In the genomic region with DNA sequence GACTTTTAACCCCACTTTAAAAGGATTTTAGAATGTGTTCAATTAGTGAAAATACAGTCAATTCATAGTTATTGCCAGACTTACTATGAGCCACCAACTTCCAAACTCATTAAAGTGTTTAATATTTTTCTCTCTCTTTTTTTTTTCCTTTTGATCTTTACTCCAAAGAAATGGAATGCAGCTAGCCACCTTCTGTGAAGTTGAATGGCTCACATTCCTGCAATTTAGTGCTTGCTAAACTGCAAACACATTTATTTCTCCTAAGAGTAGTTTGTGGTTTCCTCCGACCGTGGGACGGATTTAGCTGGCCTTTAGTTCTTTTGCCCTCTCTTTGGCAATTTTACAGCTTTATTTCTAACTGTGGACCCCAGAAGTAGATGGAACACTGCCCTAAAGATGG, we compare ENCODE assay signal across 35 mouse cellular contexts. TPM values are rescaled to one million over a fixed set of nuclear protein-coding genes. Genes with fewer than 3 reads are reported as not detected.
DNase-seq lines count a peak whose midpoint lies in the region; ATAC-seq lines count a peak whose summit lies in the region.
"Had no signal": no experiment of that assay in that cellular context is flagged by ENCODE, and none has a peak within 500 bp of the region (broad histone marks: within the 10 kb centered on the region; RNA-seq: fewer than 3 reads in every experiment).

No protein-coding gene starts in this region.

- no peaks in the 10 kb centered on the region for H3K27me3 ChIP-seq in embryonic facial prominence, embryonic 14.5 days (replicated peaks; ENCODE audit: control insufficient read depth, insufficient read depth, low read length)
- no peaks in the 10 kb centered on the region for H3K27me3 ChIP-seq in embryonic facial prominence, embryonic 10.5 days (replicated peaks; ENCODE audit: low read depth, poor library complexity, severe bottlenecking)
- H3K27me3 ChIP-seq in lung, embryonic 15.5 days = no peaks in the 10 kb centered on the region
- H3K27me3 ChIP-seq in limb, embryonic 10.5 days (ENCODE audit: low read depth, poor library complexity, severe bottlenecking) = no peaks in the 10 kb centered on the region
- H3K27me3 ChIP-seq in limb, embryonic 15.5 days = no peaks in the 10 kb centered on the region
- H3K27me3 ChIP-seq: CH12.LX; embryonic facial prominence, embryonic 15.5 days; forebrain, embryonic 13.5 days; heart, embryonic 12.5 days; hindbrain, embryonic 13.5 days; megakaryocyte, embryonic 14.5 days; midbrain, embryonic 12.5 days; neural tube, embryonic 12.5 days had no signal

- H3K4me3 ChIP-seq in embryonic facial prominence, embryonic 14.5 days (ENCODE audit: low read depth, low read length) = no peak overlapping the region
- H3K4me3 ChIP-seq in embryonic facial prominence, embryonic 10.5 days = no peak overlapping the region
- H3K4me3 ChIP-seq in lung, embryonic 15.5 days = no peak overlapping the region
- H3K4me3 ChIP-seq in limb, embryonic 10.5 days = no peak overlapping the region
- H3K4me3 ChIP-seq in limb, embryonic 15.5 days = no peak overlapping the region
- H3K4me3 ChIP-seq: embryonic facial prominence, embryonic 15.5 days; forebrain, embryonic 13.5 days; heart, adult 2 months; heart, embryonic 12.5 days; hindbrain, embryonic 13.5 days; megakaryocyte, embryonic 14.5 days; midbrain, embryonic 12.5 days; myocyte; neural tube, embryonic 12.5 days had no signal

- H3K9ac ChIP-seq in embryonic facial prominence, embryonic 14.5 days (ENCODE audit: low read depth, low read length) = no peak overlapping the region
- H3K9ac ChIP-seq in lung, embryonic 15.5 days = no peak overlapping the region
- no peak overlapping the region for H3K9ac ChIP-seq in limb, embryonic 15.5 days
- H3K9ac ChIP-seq: embryonic facial prominence, embryonic 15.5 days; forebrain, embryonic 13.5 days; heart, embryonic 12.5 days; hindbrain, embryonic 13.5 days; liver, embryonic 14.5 days; midbrain, embryonic 12.5 days; neural tube, embryonic 12.5 days had no signal

- no peaks in the 10 kb centered on the region for H3K36me3 ChIP-seq in embryonic facial prominence, embryonic 14.5 days (ENCODE audit: control insufficient read depth, insufficient read depth, low read length)
- no peaks in the 10 kb centered on the region for H3K36me3 ChIP-seq in embryonic facial prominence, embryonic 10.5 days (replicated peaks)
- H3K36me3 ChIP-seq in lung, embryonic 15.5 days = no peaks in the 10 kb centered on the region
- H3K36me3 ChIP-seq in limb, embryonic 10.5 days = no peaks in the 10 kb centered on the region
- no peaks in the 10 kb centered on the region for H3K36me3 ChIP-seq in limb, embryonic 15.5 days
- H3K36me3 ChIP-seq: embryonic facial prominence, embryonic 15.5 days; heart, embryonic 12.5 days; hindbrain, embryonic 13.5 days; midbrain, embryonic 12.5 days; neural tube, embryonic 12.5 days had no signal

- no peak for ATAC-seq in embryonic facial prominence, embryonic 14.5 days (ENCODE audit: low read depth)
- ATAC-seq in lung, embryonic 15.5 days (ENCODE audit: borderline replicate concordance, extremely low read depth, low FRiP score, low TSS enrichment) = no peak
- ATAC-seq in limb, embryonic 15.5 days (ENCODE audit: insufficient number of reproducible peaks, low FRiP score, low TSS enrichment, low read depth) = no peak
- ATAC-seq in megakaryocyte progenitor cell, adult 5-6 weeks (replicated peaks; ENCODE audit: poor library complexity) = no peak
- ATAC-seq: forebrain, embryonic 13.5 days; intestine, embryonic 16.5 days had no signal

- H3K9me3 ChIP-seq in embryonic facial prominence, embryonic 14.5 days (ENCODE audit: control insufficient read depth, low read length) = no peaks in the 10 kb centered on the region
- H3K9me3 ChIP-seq in embryonic facial prominence, embryonic 10.5 days = no peaks in the 10 kb centered on the region
- no peaks in the 10 kb centered on the region for H3K9me3 ChIP-seq in lung, embryonic 15.5 days
- no peaks in the 10 kb centered on the region for H3K9me3 ChIP-seq in limb, embryonic 10.5 days (replicated peaks)
- no peaks in the 10 kb centered on the region for H3K9me3 ChIP-seq in limb, embryonic 15.5 days
- H3K9me3 ChIP-seq: embryonic facial prominence, embryonic 15.5 days; forebrain, embryonic 13.5 days; heart, embryonic 12.5 days; hindbrain, embryonic 13.5 days; midbrain, embryonic 12.5 days; neural tube, embryonic 12.5 days had no signal

- H3K4me2 ChIP-seq in embryonic facial prominence, embryonic 14.5 days (ENCODE audit: low read depth, low read length) = no peak overlapping the region
- H3K4me2 ChIP-seq in lung, embryonic 15.5 days = no peak overlapping the region
- H3K4me2 ChIP-seq in limb, embryonic 15.5 days = no peak overlapping the region
- H3K4me2 ChIP-seq: embryonic facial prominence, embryonic 15.5 days; forebrain, embryonic 13.5 days; heart, embryonic 12.5 days; hindbrain, embryonic 13.5 days; midbrain, embryonic 12.5 days; neural tube, embryonic 12.5 days had no signal

- peaks cover 12% of the 10 kb centered on the region for H3K4me1 ChIP-seq in embryonic facial prominence, embryonic 14.5 days (ENCODE audit: control insufficient read depth, insufficient read depth, low read length)
- peaks cover 23% of the 10 kb centered on the region for H3K4me1 ChIP-seq in embryonic facial prominence, embryonic 10.5 days
- peaks cover 31% of the 10 kb centered on the region for H3K4me1 ChIP-seq in lung, embryonic 15.5 days
- peaks cover 36% of the 10 kb centered on the region for H3K4me1 ChIP-seq in limb, embryonic 10.5 days
- peaks cover 24% of the 10 kb centered on the region for H3K4me1 ChIP-seq in limb, embryonic 15.5 days

- DNase-seq in embryonic facial prominence, embryonic 14.5 days (ENCODE audit: low spot score) = no peak
- no peak for DNase-seq in embryonic facial prominence, embryonic 10.5 days (ENCODE audit: low spot score)
- DNase-seq in lung, postnatal 36 days = no peak
- no peak for DNase-seq in limb, embryonic 10.5 days (ENCODE audit: low spot score)
- DNase-seq in gastrocnemius, postnatal 4 days (ENCODE audit: low spot score in 2 of 2) = no peak
- DNase-seq: adrenal gland, postnatal 10 days; cerebellum, adult 11 months; cerebellum, adult 9-10 months; gastrocnemius, postnatal 36 days; heart, adult 2 months; heart, postnatal 4 days; layer of hippocampus, postnatal 36 days; liver; lung, postnatal 10 days; right cerebral cortex, adult 18-20 months; right cerebral cortex, postnatal 4 days; thymus, adult 18-20 months; thymus, postnatal 25 days had no signal

- 33% methylated on average over 3 of the region's 3 CpGs for WGBS in embryonic facial prominence, embryonic 14.5 days
- 76% methylated on average over 3 of the region's 3 CpGs for WGBS in embryonic facial prominence, embryonic 10.5 days
- 42% methylated on average over 3 of the region's 3 CpGs for WGBS in lung, embryonic 15.5 days
- WGBS in limb, embryonic 10.5 days = 48% methylated on average over 3 of the region's 3 CpGs
- WGBS in limb, embryonic 15.5 days = 19% methylated on average over 3 of the region's 3 CpGs

- 0 out of 2 replicates have a peak overlapping the region, but pooled peaks have one; percentile 15 for H3K27ac ChIP-seq in embryonic facial prominence, embryonic 14.5 days (replicated peaks; ENCODE audit: low read depth, low read length)
- no peak overlapping the region for H3K27ac ChIP-seq in embryonic facial prominence, embryonic 10.5 days (replicated peaks)
- peak overlapping the region; percentile 50 for H3K27ac ChIP-seq in lung, embryonic 15.5 days
- peak overlapping the region; percentile 73; the same call in 1 of the 2 replicates for H3K27ac ChIP-seq in limb, embryonic 10.5 days
- 0 out of 2 replicates have a peak overlapping the region, but pooled peaks have one; percentile 33 for H3K27ac ChIP-seq in limb, embryonic 15.5 days
- H3K27ac ChIP-seq: embryonic facial prominence, embryonic 15.5 days; forebrain, embryonic 13.5 days; heart, adult 2 months; hindbrain, embryonic 13.5 days; liver, embryonic 14.5 days; midbrain, embryonic 12.5 days; neural tube, embryonic 12.5 days; stomach, postnatal 0 days had no signal

RNA-seq across cellular contexts. Expression of gene Cabcoco1, which starts 1.4 kb away (rescaled TPM):
- polyA plus RNA-seq in embryonic facial prominence, embryonic 14.5 days (2014; fragmentation: Nextera tagmentation; extraction: Ambion mirVana) = 3.5 and 4.4 TPM in 2 replicates
- 0.20 TPM in 1 of 2 replicates, not detected in the other for polyA plus RNA-seq in embryonic facial prominence, embryonic 10.5 days (2016; fragmentation: Nextera tagmentation; extraction: Ambion mirVana)
- 5.5 and 6.0 TPM in 2 replicates for polyA plus RNA-seq in lung, embryonic 15.5 days (2015; fragmentation: Nextera tagmentation; extraction: Ambion mirVana)
- polyA plus RNA-seq in limb, embryonic 10.5 days (2016; fragmentation: Nextera tagmentation; extraction: Ambion mirVana) = 0.25 and 0.43 TPM in 2 replicates
- 1.5 TPM in 2 replicates for polyA plus RNA-seq in limb, embryonic 15.5 days (2015; fragmentation: Nextera tagmentation; extraction: Ambion mirVana)
- total RNA-seq in gastrocnemius, postnatal 4 days (2021) = under 1 TPM; 0.44 to 0.59 TPM
- 6.7 and 9.3 TPM in 2 replicates for total RNA-seq in megakaryocyte progenitor cell, adult 5-6 weeks (2015)
- total RNA-seq in megakaryocyte progenitor cell, adult 5-6 weeks (2017) = 2.6 and 3.2 TPM in 2 replicates
- total RNA-seq: ES-E14; gastrocnemius, postnatal 36 days had no signal
- polyA plus RNA-seq: C2C12, myocyte had no signal
